Mouse (Mus musculus): ENCODE measurements at regions not wholly inside any gene's neighbourhood (a gene's known extent, or its start where the extent isn't known, plus 50 kb on each side); places are given as distances from the start of the nearest gene placed in this dataset.

DNA sequence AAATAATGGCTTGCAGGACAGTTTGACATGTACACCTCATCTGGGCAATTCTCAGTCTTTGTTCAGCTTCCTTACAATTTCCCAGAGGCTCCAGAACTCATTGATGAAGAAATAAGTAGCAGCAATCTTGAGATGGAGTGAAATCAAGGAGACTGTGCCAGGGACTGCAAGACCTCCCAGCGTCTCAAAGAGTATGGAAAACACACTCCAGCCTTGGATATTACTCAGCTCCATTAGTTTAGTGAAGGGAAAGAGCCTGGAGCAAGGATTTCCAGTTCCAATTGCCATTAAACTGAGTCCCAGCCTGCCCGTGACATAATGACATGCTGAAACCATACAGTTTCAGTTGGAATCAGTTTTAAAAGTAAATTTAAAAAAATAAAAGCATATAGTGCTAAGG is 372.7 kb upstream of the Rack1 start:
- DNase-seq = no peak

DNA sequence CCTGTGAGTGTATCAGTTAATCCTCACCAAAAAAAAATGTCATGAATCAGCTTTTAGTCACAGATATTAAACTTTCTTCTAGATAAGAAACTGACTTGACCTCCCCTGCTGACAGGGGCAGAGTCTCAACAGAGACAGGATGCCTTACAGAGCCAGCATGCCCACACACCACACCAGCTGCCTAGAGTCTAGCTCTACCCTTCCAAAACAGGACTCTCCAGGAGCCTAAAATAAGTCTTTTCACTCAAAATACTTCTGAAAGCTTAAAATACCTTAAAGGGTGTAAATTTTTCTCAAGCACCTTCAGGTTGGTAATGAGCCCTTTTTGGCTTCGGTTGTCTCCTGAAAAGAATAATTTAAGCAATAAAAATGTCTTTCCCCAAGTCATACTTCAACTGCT is 373.7 kb upstream of the Rack1 start:
- DNase-seq = no peak

GRCm38 (mm10) chr11:48418066-48418756 is 381.9 kb upstream of the Rack1 start:
- no peak for DNase-seq

DNA sequence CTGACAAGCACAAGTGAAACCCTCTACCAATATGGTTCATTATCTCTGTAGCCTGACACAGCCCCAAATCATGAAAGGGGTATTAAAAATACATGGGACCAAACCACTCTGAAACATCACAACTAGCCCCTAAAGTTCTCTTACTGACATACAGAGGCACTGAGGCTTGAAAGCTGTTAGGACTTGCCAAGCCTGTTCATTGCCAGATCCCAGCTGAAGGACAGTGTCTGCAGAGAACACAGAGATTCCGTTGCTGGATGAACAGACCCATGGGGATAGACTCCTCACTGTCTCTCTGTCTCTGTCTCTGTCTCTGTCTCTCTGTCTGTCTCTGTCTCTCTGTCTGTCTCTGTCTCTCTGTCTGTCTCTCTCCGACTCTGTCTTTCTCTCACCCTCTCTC is 382.5 kb upstream of the Rack1 start:
- DNase-seq = no peak

GRCm38 (mm10) chr11:48398032-48398431 is 402.1 kb upstream of the Rack1 start:
- no peak for DNase-seq

GRCm38 (mm10) chr11:48381489-48381888 is 392.7 kb upstream of the Sgcd start:
- DNase-seq = no peak

DNA sequence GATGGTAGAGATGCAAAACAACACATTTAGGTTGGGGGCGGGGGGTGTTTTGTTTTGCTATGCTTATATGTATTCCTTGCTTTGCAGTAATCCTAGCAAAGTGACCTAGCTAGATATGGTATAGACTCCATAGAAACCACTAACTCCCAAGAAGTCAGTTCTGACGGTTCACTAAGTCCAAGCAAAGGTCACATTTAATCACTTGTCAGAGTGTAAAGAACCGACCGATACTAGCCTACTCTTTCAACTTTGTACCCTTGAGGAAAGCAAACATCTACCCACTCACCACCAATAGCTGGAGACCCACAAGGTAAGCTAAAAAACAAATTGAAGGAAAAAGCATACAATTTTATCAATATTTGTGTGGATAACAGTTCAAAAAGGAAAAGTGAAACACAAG is 389.3 kb upstream of the Sgcd start:
- no peak for DNase-seq

- DNase-seq = no peak
Measured at GRCm38 (mm10) chr11:48377269-48377668, 388.5 kb upstream of the Sgcd start.

DNA sequence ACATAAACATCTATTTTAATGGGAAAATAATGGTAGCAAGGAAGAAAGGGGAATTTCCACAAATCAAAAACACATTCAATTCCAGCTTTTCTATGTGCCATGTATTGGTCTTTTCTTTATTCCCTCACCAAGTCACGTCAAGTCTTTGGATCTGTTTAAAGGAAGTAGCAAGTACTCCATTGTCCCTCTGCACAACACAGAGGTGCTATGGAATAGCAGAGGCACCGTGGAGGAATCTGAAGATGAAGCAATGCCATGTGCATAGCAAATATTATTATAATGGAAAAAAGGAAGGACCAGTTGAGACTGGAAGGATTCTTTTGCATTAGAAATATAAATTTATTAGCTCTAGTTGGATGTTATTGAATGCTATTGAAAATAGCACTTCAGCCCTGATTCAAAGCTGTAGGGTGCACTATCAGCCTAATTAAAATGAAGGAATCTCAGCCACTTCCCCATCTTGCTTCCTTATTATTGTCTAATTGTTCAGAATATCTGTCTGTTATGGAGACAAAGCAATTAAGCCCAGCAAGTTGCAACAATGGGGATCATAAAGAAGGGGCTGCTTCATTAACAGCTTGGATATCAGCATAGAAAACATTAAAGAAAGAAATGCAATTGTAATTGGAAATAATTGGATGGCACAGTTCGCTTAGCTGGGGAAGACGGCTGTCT is 362.7 kb upstream of the Sgcd start:
- no peak for DNase-seq

DNA sequence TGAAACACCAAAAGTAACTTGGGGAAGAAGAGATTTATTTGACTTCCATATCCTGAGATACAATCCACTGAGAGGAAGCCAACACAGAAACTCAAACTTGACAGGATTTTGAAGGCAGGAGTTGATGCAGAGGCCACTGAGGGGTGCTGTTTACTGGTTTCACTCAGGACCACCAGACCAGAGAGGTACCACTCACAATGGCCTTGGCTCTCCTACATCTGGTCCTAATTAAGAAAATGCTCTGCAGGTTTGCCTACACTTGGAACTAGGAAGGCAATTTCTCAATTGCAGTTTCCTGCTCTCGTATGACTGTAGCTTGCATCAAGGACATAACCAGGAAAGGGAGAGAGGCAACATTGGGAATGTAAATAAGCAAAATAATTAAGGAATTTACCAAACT is 325.7 kb upstream of the Sgcd start:
- no peak for DNase-seq

DNA sequence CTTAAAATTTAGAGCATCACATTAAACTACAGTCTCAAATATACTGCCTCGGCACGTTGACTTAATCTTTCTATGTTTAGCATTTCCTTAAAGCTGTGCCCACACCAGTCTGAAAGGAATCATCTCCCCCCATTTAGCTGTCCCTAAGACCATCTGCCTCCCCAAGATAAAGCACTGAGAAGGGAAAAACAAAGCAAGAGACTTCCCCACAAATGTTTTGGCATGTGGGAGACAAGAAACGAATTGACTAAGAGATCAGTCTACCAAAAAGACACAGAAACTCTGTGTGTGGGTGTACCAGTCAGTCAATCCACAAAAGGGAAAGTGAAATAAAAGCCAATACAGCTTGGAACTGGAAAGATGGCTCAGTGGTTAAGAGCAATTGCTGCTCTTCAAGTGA is 306.6 kb upstream of the Sgcd start:
- DNase-seq = no peak

DNA sequence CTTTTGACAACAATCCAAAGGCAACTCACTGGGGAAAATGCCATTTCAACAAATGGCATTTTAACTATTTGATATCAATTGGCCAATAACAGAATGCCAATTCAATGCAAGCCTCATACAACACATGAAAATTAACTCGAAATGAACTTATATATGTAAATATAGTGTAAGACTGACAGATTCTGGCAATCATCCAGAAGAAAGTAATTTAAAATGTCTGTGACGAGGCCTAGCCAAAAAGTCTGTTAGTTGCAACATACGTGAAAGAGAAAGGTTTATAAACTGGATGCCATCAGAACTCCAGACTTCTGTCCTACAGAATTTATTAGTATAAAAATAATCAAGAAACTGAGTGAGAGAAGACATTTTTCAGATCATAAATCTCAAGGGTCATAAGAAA is 273.7 kb upstream of the Sgcd start:
- DNase-seq = no peak

- no peak for DNase-seq
Measured at GRCm38 (mm10) chr11:48261089-48261488, 272.3 kb upstream of the Sgcd start.

DNA sequence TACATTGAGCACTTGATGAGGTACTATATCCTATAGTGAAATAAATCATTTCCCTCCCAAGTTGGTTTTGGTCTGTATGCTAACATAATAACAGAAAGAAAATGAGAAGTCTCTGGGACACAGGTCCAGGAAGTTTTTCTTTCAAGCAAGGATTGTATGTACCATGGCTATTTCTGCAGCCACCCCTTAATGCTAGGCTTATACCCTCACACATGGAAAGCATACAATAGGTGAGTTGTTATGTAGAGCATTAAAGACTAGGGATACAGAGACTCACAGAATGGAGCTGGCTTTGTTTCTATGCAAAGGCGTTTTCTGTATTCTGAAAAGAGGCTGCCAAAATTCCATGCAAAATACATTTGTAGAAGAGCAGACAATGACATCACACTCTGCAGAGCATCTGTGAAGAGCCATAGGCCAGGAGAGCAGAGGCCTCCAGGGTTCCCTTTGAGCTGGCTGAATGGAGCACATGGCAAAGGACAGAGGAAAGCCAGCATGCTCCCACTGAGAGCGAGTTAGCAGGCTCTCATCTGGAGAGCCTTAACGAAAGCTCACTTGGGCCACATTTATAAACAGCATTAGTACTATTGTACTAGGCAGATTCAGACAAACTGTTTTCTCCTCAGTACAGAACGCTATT is 262.0 kb upstream of the Sgcd start:
- no peak for DNase-seq

DNA sequence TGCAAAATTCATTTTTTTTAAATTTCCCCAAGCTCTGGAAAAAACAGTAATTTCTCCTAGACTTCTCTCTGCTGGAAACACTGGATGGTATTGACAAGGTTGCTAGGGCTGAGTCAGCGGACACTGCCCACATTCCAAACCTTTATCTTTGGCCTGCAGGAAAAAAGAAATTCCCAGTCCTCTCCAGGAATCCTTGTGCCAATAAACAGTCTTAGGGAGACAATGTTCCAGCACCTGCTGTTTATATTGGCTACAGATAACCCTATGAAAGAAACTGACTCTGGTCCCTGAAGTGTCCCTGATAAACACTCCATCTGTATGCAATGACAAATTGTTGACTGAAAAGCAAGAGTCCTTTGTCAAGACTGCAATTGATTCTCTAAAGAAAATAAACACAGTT is 260.5 kb upstream of the Sgcd start:
- no peak for DNase-seq

DNA sequence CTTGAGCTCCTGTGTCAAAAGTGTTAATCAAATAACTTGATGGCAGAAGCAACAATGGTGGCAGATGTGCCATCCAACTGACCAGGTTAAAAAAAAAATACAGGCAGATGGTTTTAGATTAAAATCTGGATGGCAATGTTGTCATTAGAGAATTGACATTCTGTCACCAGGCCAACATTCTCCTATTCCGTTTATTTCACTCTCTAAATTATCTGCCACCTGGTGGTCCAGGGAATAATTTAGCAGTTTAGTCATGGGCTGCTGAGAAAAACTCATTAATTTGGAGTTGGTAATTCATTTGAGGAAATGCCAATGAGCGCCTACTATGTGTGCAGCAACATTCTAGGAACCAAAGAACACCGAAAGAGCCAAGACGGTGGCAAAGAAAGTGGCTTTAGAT is 232.4 kb upstream of the Sgcd start:
- no peak for DNase-seq

DNA sequence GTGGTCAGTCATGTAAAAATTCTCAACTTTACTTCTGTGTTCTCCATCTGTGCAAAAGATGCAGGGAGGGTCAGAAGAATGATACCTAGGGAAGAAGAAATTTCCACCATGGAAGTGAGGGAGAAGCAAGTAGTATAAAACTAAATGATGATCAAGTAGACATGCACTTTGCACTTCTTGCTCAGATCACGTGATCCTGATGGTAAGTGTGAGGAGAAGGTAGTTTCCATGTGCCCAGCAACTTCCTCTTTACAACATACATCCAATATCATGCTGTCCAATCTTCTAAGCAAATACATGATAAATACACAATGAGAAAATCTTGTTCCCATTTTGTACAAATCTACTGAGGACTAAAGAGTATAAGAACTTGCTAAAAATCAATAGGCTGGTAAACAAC is 230.4 kb upstream of the Sgcd start:
- no peak for DNase-seq

GRCm38 (mm10) chr11:48216762-48217161 is 228.0 kb upstream of the Sgcd start:
- DNase-seq = no peak

GRCm38 (mm10) chr11:48186604-48187003 is 197.8 kb upstream of the Sgcd start:
- peak; percentile 27 for DNase-seq

- DNase-seq = no peak
Measured at GRCm38 (mm10) chr11:48178943-48179342, 190.2 kb upstream of the Sgcd start.

- DNase-seq = no peak
Measured at GRCm38 (mm10) chr11:48178174-48178573, 189.4 kb upstream of the Sgcd start.

- DNase-seq = no peak
Measured at GRCm38 (mm10) chr11:48176451-48176850, 187.7 kb upstream of the Sgcd start.

DNA sequence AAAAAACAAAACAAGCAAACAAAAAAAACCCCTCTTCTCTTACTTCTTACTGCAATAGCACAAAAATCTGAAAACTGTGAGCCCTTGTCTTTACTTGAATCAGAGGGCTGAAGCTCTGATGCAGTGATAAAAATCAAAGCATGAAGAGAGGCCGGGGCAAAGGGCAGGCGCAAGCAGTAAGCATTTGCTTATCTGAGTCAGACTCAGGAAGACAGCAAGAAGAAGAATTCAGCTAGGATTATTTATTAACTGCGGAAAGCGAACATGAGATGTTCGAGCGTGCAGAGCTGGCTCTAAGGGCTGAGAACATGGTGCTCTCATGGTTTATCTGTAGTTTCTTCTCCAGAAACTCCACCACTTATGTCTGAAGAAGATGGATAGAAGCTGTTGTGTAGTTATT is 163.4 kb upstream of the Sgcd start:
- no peak for DNase-seq

DNA sequence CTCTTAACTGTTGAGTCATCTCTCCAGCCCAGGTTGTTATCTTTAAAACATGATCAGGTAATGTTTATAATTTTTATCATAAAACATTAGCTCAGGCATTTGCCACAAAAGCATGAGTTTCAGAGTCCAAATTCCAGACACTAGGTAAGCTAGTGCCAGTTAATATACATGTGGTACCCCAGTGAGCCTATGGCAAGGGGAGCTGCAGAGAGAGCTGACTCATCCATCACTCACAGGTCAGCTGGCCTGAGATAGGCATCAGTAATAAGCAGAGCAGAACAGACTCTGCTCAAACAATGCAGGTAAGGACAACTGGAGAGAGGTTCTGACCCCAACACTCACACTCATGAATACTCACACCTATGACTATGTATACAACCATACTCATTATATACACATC is 144.6 kb upstream of the Sgcd start:
- DNase-seq = no peak

DNA sequence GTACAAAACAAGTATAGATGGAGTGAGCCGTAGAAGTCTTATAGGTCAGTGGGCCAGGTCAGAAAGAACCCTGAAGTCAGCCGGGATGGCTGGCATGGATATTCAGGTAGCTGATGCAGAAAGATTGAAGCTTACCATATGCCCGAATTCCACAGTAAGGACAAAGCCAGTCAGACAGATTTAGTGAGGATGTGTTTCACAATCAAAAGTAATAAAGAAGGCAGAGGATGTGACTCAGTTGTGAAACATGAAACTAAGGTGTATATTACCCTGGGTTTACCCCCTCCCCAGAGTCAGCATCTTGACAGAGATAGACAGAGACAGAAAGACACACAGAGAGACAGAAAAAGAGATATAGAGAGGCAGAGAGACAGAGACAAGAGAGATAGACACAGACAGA is 109.3 kb upstream of the Sgcd start:
- DNase-seq = no peak
